Mouse (Mus musculus) hindbrain, embryonic 11.5 days (tissue): ENCODE measurements around the gene Psmd12. TPM values are rescaled to one million over a fixed set of nuclear protein-coding genes. Genes with fewer than 3 reads are reported as not detected.
A peak's percentile ranks its signal among the peaks of the same experiment; 100 is the strongest.
"Not testable (repeated sequence)": the region's sequence is repeated elsewhere in the genome, so short reads cannot be mapped to it uniquely, and the experiment has no call there.

Experiments used
- ATAC-seq: fragments of 200-750 bp; cut with Nextera tagmentation; 2 replicates; pipeline ENCODE4 v1.8.0; 2017; ENCODE audit warnings: mild to moderate bottlenecking, moderate TSS enrichment, moderate library complexity; ENCODE audit not compliant: low FRiP score
- DNase-seq: peaks from one replicate; pipeline ENCODE4 v3.0.0-alpha.2; 2015; ENCODE audit warnings: low spot score
- H3K27ac ChIP-seq: fragments of 300-500 bp; sonication (generic); 2 replicates; pipeline ENCODE4 v1.5.1; 2014; ENCODE audit warnings: mild to moderate bottlenecking, low read depth, low read length
- H3K27me3 ChIP-seq: fragments of 300-500 bp; sonication (generic); 2 replicates; pipeline ENCODE4 v1.6.1; 2014; ENCODE audit warnings: mild to moderate bottlenecking, low read length, moderate library complexity, mixed read lengths; ENCODE audit not compliant: control insufficient read depth, insufficient read depth
- H3K36me3 ChIP-seq: fragments of 300-500 bp; sonication (generic); 2 replicates; pipeline ENCODE4 v1.6.1; 2014; ENCODE audit warnings: mild to moderate bottlenecking, low read length, moderate library complexity, mixed read lengths; ENCODE audit not compliant: control insufficient read depth, insufficient read depth
- H3K4me1 ChIP-seq: fragments of 300-500 bp; sonication (generic); replicated peaks from 2 replicates; pipeline ENCODE4 v1.6.1; 2014; ENCODE audit warnings: low read length, mixed read lengths; ENCODE audit not compliant: control insufficient read depth, insufficient read depth
- H3K4me2 ChIP-seq: fragments of 300-500 bp; sonication (generic); replicated peaks from 2 replicates; pipeline ENCODE4 v1.6.1; 2014; ENCODE audit warnings: mild to moderate bottlenecking, low read depth, low read length
- H3K4me3 ChIP-seq: fragments of 300-500 bp; sonication (generic); 2 replicates; pipeline ENCODE4 v1.5.1; 2014; ENCODE audit warnings: low read depth, low read length
- H3K9ac ChIP-seq: fragments of 300-500 bp; sonication (generic); 2 replicates; pipeline ENCODE4 v1.6.1; 2014; ENCODE audit warnings: low read depth, low read length
- H3K9me3 ChIP-seq: fragments of 300-500 bp; sonication (generic); 2 replicates; pipeline ENCODE4 v1.6.1; 2016; ENCODE audit warnings: low read length; ENCODE audit not compliant: control insufficient read depth
- WGBS: fragments of 180-500 bp; shearing (Covaris S2); extraction: QIAGEN DNeasy Blood & Tissue Kit; methylation state at CpG from one replicate; pipeline ENCODE4 v1.1.7; 2014; 5-methylcytosine and 5-hydroxymethylcytosine counted together
- polyA plus RNA-seq: library from polyadenylated mRNA; unstranded; fragments of >200 nt; fragmentation: Nextera tagmentation; extraction: Ambion mirVana; gene quantifications from 2 replicates; pipeline ENCODE4 v1.2.1, GENCODE M21; 2014

The Psmd12 gene
- polyA plus RNA-seq, 1 experiment from 2014 or later: 224 TPM

DNA sequence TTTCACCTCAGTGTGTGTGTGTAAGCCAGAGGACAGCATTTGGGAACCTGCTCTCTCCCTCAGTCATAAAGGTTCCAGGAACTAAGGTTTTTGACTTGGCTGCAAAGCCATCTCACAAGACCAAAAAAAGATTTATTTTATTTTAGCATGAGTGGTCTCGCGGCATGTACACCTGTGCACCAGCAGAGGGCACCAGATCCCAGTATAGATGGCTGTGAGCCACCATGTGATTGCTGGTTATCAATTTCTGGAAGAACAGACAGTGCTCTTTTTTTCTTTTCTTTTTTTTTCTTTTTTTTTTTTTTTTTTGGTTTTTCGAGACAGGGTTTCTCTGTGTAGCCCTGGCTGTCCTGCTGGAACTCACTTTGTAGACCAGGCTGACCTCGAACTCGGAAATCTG lies 32.7 kb downstream of the Psmd12 start:
- not testable (repeated sequence) for H3K4me2 ChIP-seq, H3K4me3 ChIP-seq, H3K27me3 ChIP-seq, H3K9ac ChIP-seq, H3K4me1 ChIP-seq, ATAC-seq, H3K9me3 ChIP-seq, H3K36me3 ChIP-seq, H3K27ac ChIP-seq
- DNase-seq: peak; percentile 81
- WGBS: 53% methylated on average over 5 of the region's 5 CpGs

DNA sequence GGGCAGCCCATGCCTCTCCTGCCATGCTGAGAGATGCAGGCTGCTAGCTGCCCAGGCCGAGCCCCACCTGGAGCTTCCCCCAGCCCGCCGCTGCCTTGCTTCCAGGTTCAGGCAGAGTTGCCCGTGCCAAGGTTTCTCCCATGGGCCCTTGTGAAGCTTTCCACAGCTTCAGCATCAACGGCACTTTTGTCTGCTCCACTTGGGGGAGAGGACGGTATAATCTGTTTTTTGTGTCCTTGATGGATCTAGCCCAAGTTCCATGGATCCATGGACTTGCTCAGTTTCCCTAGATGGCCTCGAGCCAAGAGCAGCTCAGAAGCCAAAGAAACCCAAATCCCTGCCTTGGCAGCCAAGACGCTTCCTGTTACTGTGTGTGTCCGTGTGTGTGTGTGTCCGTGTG lies 33.8 kb downstream of the Psmd12 start:
- Histone ChIP-seq H3K9me3 (no peaks in the 10 kb centered on the region), H3K4me2 (no peak overlapping the region), H3K36me3 (no peaks in the 10 kb centered on the region), H3K27ac (no peak overlapping the region), H3K9ac (no peak overlapping the region), H3K4me1 (peaks cover 5% of the 10 kb centered on the region), H3K27me3 (no peaks in the 10 kb centered on the region), H3K4me3 (no peak overlapping the region)
- WGBS: 87% methylated on average over 10 of the region's 10 CpGs
- ATAC-seq: no peak
- no peak for DNase-seq

DNA sequence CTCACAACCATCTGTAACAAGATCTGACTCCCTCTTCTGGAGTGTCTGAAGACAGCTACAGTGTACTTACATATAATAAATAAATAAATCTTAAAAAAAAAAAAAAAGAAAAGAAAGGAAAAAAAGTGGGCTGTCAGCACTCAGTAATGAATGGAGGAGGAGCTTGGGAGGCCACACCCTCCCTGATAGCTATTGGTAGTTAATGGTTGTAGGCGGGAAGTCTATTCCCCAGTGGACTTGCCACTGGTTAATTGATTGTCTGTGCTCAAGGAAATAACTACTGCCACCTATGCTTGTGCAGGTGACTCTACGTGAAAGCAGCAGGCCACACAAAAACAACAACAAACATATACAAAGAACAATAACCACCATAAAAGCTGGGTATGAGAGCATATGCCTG lies 37.1 kb downstream of the Psmd12 start:
- no peaks in the 10 kb centered on the region for H3K36me3 ChIP-seq
- no peak for ATAC-seq
- no peaks in the 10 kb centered on the region for H3K9me3 ChIP-seq
- WGBS: 96% methylated on average over 2 of the region's 2 CpGs
- no peak overlapping the region for H3K27ac ChIP-seq
- no peak for DNase-seq
- H3K4me3 ChIP-seq: no peak overlapping the region
- H3K4me1 ChIP-seq: no peaks in the 10 kb centered on the region
- H3K9ac ChIP-seq: no peak overlapping the region
- H3K27me3 ChIP-seq: no peaks in the 10 kb centered on the region
- H3K4me2 ChIP-seq: no peak overlapping the region

DNA sequence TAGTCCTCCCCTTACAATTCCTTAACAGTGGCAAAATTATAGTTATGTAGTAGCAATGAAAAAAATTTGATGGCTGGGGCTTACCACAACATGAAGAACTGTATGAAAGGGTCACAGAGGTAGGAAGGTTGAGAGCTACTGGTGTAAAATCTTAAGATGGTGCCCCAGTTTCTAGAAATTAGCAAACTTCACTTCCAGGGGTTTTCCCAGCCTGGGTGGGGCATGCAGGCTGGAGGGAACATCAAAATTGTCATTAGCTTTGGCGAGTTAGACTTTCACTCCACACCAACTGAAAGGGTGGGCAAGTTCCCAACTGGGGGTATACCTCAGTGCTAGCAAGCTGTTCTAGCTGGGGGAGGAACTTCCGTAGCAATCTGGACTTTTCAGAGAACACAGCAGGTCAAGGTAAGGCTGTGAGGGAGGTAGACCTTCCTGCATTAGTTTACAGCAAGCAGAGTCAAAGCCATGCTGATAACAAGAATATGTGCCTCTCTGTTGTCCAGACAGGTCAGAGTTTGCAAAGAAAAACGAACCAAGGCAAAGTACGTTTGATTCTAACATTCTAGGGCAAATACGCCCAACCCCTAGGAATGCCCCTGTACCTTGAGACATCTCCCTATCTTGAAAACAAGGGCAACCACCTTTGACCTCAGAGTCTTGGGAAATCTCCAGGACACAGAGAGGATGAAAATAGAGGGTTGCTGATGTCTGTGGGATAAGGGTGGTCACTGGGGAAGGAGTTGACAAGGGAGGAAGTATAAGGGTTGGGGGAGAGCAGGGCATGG lies 39.6 kb downstream of the Psmd12 start:
- Histone ChIP-seq H3K4me3 (no peak overlapping the region), H3K27ac (no peak overlapping the region), H3K36me3 (no peaks in the 10 kb centered on the region), H3K4me2 (no peak overlapping the region), H3K9ac (no peak overlapping the region), H3K27me3 (no peaks in the 10 kb centered on the region), H3K9me3 (no peaks in the 10 kb centered on the region), H3K4me1 (no peaks in the 10 kb centered on the region)
- WGBS: 76% methylated on average over 5 of the region's 5 CpGs
- DNase-seq (no peak), ATAC-seq (no peak)

DNA sequence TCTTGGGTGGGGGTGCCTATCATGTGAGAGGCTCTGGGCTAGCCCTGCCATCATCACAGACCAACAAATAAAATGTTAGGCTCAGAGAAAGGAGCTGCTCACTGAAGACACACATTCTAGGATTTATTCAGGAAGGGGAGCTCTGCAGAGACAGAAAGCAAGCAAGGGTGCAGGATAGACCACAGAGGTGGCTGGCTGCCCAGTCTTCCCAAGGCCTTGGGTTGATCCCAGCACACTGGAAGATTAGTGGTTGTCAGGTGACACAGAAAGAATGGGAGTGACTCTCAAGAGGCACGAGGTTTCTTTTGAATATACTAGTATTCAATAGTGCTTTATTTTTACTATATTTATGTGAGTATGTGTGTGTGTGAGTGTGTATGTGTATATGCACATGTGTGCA lies 41.9 kb downstream of the Psmd12 start:
- H3K27ac ChIP-seq: no peak overlapping the region
- no peak overlapping the region for H3K9ac ChIP-seq
- 88% methylated on average over 1 of the region's 1 CpGs for WGBS
- no peak overlapping the region for H3K4me3 ChIP-seq
- no peaks in the 10 kb centered on the region for H3K36me3 ChIP-seq
- no peaks in the 10 kb centered on the region for H3K4me1 ChIP-seq
- H3K27me3 ChIP-seq: no peaks in the 10 kb centered on the region
- DNase-seq: no peak
- no peak for ATAC-seq
- H3K4me2 ChIP-seq: no peak overlapping the region
- no peaks in the 10 kb centered on the region for H3K9me3 ChIP-seq

DNA sequence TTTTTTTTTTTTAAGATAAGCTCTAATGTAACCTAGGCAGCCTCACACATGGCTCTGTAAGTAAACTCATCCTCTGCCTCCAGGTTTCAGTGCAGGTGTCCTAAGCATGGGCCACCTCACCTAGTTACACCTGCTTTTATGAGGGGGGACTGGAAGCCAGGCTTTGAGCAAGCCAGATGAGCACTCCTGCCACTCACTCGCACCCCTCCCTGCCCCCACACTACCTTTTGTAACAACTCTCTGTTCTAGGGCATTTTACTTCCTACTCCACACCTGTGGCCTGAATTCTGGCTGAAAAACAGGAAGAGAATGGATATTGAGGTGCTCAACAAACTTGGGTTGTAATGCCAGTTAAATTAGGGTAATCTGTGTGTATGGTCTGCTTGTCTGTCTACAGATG lies 45.7 kb downstream of the Psmd12 start:
- DNase-seq (no peak), ATAC-seq (no peak)
- Histone ChIP-seq H3K36me3 (no peaks in the 10 kb centered on the region), H3K4me3 (no peak overlapping the region), H3K27me3 (no peaks in the 10 kb centered on the region), H3K9me3 (no peaks in the 10 kb centered on the region), H3K4me2 (no peak overlapping the region), H3K27ac (no peak overlapping the region), H3K4me1 (no peaks in the 10 kb centered on the region), H3K9ac (no peak overlapping the region)
- WGBS: 74% methylated on average over 1 of the region's 1 CpGs

DNA sequence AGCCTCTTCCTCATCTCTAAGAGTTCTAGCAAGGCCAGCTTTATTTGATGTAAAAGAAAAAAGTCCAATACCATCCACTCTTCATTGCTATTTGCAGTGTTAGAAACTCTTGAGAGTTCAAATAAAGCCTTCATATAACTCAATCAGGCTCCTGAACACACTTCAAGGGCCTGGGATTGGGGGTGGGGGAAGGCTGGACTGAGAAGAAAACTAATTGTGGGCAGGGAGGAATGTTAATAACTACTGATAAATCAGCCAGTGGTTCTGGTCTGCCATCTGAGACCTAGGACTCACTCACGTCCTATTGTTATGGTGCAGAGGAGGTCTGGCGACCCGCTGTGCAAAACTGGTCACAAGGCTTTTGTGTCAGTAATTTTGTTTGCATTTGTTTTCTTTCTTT lies 48.3 kb downstream of the Psmd12 start:
- Histone ChIP-seq H3K4me2 (no peak overlapping the region), H3K4me1 (no peaks in the 10 kb centered on the region), H3K27ac (no peak overlapping the region), H3K9ac (no peak overlapping the region), H3K4me3 (no peak overlapping the region), H3K36me3 (no peaks in the 10 kb centered on the region), H3K27me3 (no peaks in the 10 kb centered on the region), H3K9me3 (no peaks in the 10 kb centered on the region)
- ATAC-seq (no peak), DNase-seq (no peak)
- WGBS: 35% methylated on average over 3 of the region's 3 CpGs

DNA sequence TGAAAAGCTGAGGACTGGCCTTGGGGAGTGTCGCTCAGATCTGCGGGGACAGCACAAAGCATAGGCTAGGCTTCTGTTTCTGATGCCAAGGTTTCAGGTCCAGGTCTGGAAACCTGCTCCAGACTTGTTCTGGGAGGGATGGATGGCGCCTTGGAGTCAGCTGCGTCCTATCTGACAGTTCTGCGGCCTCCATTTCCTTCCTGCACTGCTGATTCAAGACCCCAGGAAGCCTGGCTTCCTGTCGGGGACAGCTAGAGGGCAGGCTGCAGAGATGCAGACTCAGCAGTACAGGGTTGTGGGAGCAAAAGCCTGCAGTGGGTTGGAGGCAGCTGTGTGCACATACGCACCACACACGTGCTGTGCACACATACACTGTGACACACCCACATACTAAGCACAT lies 50.0 kb downstream of the Psmd12 start:
- Histone ChIP-seq H3K4me1 (no peaks in the 10 kb centered on the region), H3K4me3 (no peak overlapping the region), H3K27ac (no peak overlapping the region), H3K9ac (no peak overlapping the region), H3K4me2 (no peak overlapping the region), H3K36me3 (no peaks in the 10 kb centered on the region), H3K9me3 (no peaks in the 10 kb centered on the region), H3K27me3 (no peaks in the 10 kb centered on the region)
- DNase-seq: no peak
- 49% methylated on average over 8 of the region's 8 CpGs for WGBS
- ATAC-seq: no peak

DNA sequence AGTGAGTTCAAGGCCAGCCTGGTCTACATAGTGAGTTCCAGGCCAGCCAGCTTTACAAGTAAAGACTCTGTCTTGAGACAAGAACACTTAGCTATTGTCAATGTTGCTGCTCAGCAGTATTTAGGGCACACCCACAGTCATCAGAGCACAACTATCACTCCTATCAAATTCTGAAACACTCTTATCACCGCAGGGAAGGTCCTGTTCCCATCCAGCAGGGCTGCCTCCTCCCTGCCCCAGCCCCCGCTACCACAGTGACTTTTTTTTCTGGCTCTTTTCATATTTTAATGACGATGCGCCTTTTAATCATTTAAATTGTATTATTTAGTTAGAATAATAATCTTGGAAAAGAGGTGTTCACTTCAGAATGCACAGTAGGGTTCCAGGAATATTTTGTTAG lies 52.2 kb downstream of the Psmd12 start:
- no peak overlapping the region for H3K27ac ChIP-seq
- ATAC-seq (no peak), DNase-seq (no peak)
- no peaks in the 10 kb centered on the region for H3K36me3 ChIP-seq
- 75% methylated on average over 4 of the region's 4 CpGs for WGBS
- no peak overlapping the region for H3K4me2 ChIP-seq
- no peaks in the 10 kb centered on the region for H3K27me3 ChIP-seq
- no peaks in the 10 kb centered on the region for H3K9me3 ChIP-seq
- H3K4me1 ChIP-seq: no peaks in the 10 kb centered on the region
- no peak overlapping the region for H3K9ac ChIP-seq
- H3K4me3 ChIP-seq: no peak overlapping the region
